Mouse (Mus musculus): ENCODE results near the gene Snrnp70.

GRCm38 (mm10) chr7:45333431-45333982, 62.0 kb downstream of the Snrnp70 start, which contains the start of gene Trpm4:
- TF ChIP-seq POLR2A (IDR thresholded peaks at IDR 0.05; ENCODE audit: borderline replicate concordance, control insufficient read depth, low read depth, low read length) (peak; percentile 35; the same call in 1 of the 2 replicates), CTCF (IDR thresholded peaks at IDR 0.05; ENCODE audit: control insufficient read depth, insufficient read depth, low read length) (no peak)
